Mouse (Mus musculus) thymus, adult 2 months (tissue): ENCODE measurements around the gene Dpf3. TPM values are rescaled to one million over a fixed set of nuclear protein-coding genes. Genes with fewer than 3 reads are reported as not detected.

Experiments
- DNase-seq: peaks from one replicate; pipeline ENCODE4 v3.0.0; 2021
- H3K27ac ChIP-seq: fragments of 200-500 bp; 2 replicates; pipeline ENCODE4 v1.5.1; 2012; ENCODE audit warnings: low read length, control low read depth; ENCODE audit not compliant: control insufficient read depth, insufficient read depth
- H3K27me3 ChIP-seq: fragments of 200-500 bp; 2 replicates; pipeline ENCODE4 v1.6.1; 2012; ENCODE audit warnings: mild to moderate bottlenecking, low read length, moderate library complexity, mixed read lengths; ENCODE audit not compliant: control insufficient read depth, insufficient read depth
- H3K36me3 ChIP-seq: fragments of 200-500 bp; 2 replicates; pipeline ENCODE4 v1.6.1; 2012; ENCODE audit warnings: mild to moderate bottlenecking, low read length, moderate library complexity; ENCODE audit not compliant: control insufficient read depth, insufficient read depth
- H3K4me1 ChIP-seq: fragments of 200-500 bp; replicated peaks from 2 replicates; pipeline ENCODE4 v1.6.1; 2012; ENCODE audit warnings: low read length; ENCODE audit not compliant: control insufficient read depth, insufficient read depth
- H3K4me3 ChIP-seq: fragments of 200-500 bp; 2 replicates; pipeline ENCODE4 v1.5.1; 2012; ENCODE audit warnings: mild to moderate bottlenecking, low read length, control low read depth, moderate library complexity; ENCODE audit not compliant: control insufficient read depth, insufficient read depth
- CTCF ChIP-seq: fragments of 200-500 bp; IDR thresholded peaks from 2 replicates; pipeline ENCODE4 v1.5.1; 2012; ENCODE audit warnings: mild to moderate bottlenecking, control low read depth, low read length, moderate library complexity, borderline replicate concordance; ENCODE audit not compliant: control insufficient read depth, poor library complexity, insufficient read depth; ENCODE audit errors: extremely low read depth
- POLR2A ChIP-seq: fragments of 200-500 bp; IDR thresholded peaks from 2 replicates; pipeline ENCODE4 v1.6.1; 2012; ENCODE audit warnings: mild to moderate bottlenecking, low read length, control low read depth, moderate library complexity; ENCODE audit not compliant: control insufficient read depth, poor library complexity, insufficient read depth; ENCODE audit errors: extremely low read depth
- WGBS: fragments of 180-500 bp; shearing (Covaris S2); methylation state at CpG from one replicate; pipeline ENCODE4 v1.1.7; 2018; 5-methylcytosine and 5-hydroxymethylcytosine counted together
- polyA plus RNA-seq: library from polyadenylated mRNA; depleted of rRNA; stranded (reverse); fragments of >200 nt; gene quantifications from 2 replicates; pipeline ENCODE4 v1.2.3, GENCODE M21; 2012

The Dpf3 gene
- polyA plus RNA-seq, 1 experiment, result 0.65 TPM

DNA sequence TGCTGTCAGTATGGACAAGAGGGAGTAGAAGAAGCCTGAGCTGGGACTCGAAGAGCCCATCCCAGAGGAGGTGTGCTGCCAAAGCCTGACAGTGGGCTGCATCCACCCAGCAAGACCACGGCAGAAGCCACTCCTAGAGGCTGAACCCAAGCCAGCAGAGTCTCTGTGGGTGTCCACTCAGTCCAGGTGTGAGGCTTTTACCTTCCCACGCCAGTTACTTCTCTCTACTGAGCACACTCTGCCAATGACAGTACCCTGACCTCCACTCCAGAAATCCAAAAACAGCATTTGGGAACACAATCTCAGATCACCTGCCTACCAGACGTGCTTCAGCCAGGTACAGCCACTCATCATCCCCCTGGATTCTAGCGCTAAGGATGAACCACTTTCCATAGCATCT, 280.0 kb downstream of the Dpf3 start:
- Histone ChIP-seq H3K36me3 (no peaks in the 10 kb centered on the region), H3K4me1 (no peaks in the 10 kb centered on the region), H3K27ac (no peak overlapping the region), H3K4me3 (no peak overlapping the region), H3K27me3 (no peaks in the 10 kb centered on the region)
- WGBS, result 66% methylated on average over 5 of the region's 5 CpGs
- no peak for DNase-seq
- TF ChIP-seq POLR2A, result no peak
- TF ChIP-seq CTCF, result no peak

DNA sequence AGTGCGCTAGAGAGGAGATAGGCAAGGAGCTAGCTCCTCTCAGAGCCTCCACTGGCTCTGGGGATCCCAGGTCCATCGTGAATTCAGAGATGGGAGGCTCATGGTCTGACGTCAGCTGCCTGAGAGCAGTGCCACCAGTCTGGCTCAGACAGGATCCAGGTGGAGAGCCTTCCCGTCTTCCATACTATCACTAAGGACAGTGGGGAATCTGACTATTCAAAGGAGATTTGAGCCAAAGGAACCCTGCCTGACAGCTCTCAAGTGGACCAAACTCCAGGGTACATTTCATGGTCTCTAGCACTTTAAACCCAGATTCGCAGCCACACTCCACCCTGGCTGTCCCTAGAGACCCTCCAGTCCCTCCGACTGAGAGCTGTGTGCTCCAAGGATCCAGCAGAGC, 280.6 kb downstream of the Dpf3 start:
- no peak for DNase-seq
- WGBS, result 81% methylated on average over 6 of the region's 6 CpGs
- Histone ChIP-seq H3K27me3 (no peaks in the 10 kb centered on the region), H3K4me1 (no peaks in the 10 kb centered on the region), H3K4me3 (no peak overlapping the region), H3K36me3 (no peaks in the 10 kb centered on the region), H3K27ac (no peak overlapping the region)
- TF ChIP-seq CTCF (no peak), POLR2A (no peak)

DNA sequence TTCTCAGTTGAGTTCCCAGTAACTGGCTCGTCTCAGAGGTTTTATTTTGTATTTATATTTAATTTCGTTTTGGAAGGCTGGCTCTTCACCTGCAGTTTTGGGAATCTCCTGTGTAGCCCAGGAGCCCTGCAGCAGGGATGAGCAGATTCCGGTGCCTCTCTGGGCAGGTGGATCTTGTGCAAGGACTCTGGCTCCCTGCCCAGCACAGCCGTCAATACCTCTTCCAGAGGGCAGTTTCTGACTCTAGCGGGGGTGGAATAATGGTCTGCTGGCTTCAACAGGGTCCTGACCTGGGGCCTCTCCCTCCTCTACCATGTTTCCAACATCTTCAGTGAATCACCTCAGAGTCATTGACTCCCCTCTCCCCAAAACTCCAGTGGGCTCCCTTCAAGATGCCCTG, 283.2 kb downstream of the Dpf3 start:
- no peak overlapping the region for H3K4me3 ChIP-seq
- DNase-seq, result no peak
- no peaks in the 10 kb centered on the region for H3K4me1 ChIP-seq
- no peaks in the 10 kb centered on the region for H3K27me3 ChIP-seq
- WGBS, result 96% methylated on average over 5 of the region's 5 CpGs
- H3K36me3 ChIP-seq, result no peaks in the 10 kb centered on the region
- H3K27ac ChIP-seq, result no peak overlapping the region
- TF ChIP-seq POLR2A, result no peak
- TF ChIP-seq CTCF, result no peak

DNA sequence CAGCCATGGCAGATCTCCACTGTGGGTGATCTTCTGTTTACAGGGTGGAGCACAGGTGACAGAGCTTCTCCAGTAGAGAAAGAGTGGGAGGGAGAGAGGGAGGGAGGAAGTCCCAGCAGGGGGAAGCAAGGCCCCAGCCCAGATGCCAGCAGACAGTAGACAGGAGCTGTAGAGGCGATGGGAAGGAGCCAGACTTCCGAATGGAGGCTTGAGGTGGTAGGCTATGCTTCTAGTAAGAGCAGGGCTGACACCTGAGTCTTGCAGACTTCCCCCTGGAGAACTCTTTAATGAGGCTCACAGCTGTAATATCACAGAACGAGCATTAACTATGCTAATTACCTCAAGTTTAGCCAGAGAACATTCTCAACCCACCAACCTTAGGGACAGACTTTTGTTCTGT, 285.8 kb downstream of the Dpf3 start:
- 53% methylated on average over 3 of the region's 3 CpGs for WGBS
- TF ChIP-seq POLR2A (no peak), CTCF (no peak)
- Histone ChIP-seq H3K27ac (no peak overlapping the region), H3K36me3 (no peaks in the 10 kb centered on the region), H3K4me1 (no peaks in the 10 kb centered on the region), H3K27me3 (no peaks in the 10 kb centered on the region), H3K4me3 (no peak overlapping the region)
- no peak for DNase-seq

DNA sequence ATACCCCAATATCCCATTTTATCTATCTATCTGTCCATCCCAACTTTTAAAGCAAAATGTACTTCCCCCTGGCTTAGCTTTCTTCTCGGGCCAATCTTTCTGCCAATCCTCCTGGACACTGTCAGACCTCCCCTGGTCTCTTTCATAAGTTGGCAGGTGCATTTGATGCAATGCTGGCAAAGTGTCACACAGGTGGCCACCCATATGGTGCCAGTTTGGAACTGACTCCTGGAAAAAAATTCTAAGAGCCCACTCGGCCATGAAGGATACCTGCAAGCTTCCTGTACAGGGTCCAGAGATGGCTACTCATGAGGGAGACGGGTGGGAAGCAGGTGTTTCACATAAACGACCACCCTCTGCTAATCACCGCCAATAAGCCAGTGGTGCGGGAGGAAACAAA, 307.0 kb downstream of the Dpf3 start:
- WGBS, result 83% methylated on average over 6 of the region's 6 CpGs
- DNase-seq, result no peak
- H3K27me3 ChIP-seq, result no peaks in the 10 kb centered on the region
- H3K36me3 ChIP-seq, result no peaks in the 10 kb centered on the region
- TF ChIP-seq CTCF (no peak), POLR2A (no peak)
- H3K27ac ChIP-seq, result no peak overlapping the region
- H3K4me1 ChIP-seq, result no peaks in the 10 kb centered on the region
- H3K4me3 ChIP-seq, result no peak overlapping the region

DNA sequence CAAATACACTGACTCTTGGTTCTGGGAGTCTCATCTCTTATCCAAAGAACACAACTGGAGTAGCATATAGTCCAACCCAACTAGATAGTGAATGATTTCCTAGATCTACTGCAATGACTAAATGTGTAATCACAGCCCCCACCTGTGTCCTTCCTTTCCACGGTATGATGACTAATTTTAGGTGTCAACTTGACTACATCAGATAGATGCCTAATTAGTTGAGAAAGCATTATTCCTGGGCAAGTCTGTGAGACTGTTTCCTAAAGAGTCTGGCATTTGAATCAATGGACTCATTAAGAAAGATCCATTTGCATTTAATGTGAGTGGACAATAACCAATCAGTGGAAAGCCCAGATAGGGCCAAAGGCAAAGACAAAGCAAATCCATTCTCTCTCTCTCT, 307.7 kb downstream of the Dpf3 start:
- no peak overlapping the region for H3K4me3 ChIP-seq
- no peak for DNase-seq
- H3K4me1 ChIP-seq, result no peaks in the 10 kb centered on the region
- no peaks in the 10 kb centered on the region for H3K36me3 ChIP-seq
- WGBS, result 80% methylated on average over 1 of the region's 1 CpGs
- H3K27me3 ChIP-seq, result no peaks in the 10 kb centered on the region
- TF ChIP-seq CTCF (no peak), POLR2A (no peak)
- no peak overlapping the region for H3K27ac ChIP-seq

DNA sequence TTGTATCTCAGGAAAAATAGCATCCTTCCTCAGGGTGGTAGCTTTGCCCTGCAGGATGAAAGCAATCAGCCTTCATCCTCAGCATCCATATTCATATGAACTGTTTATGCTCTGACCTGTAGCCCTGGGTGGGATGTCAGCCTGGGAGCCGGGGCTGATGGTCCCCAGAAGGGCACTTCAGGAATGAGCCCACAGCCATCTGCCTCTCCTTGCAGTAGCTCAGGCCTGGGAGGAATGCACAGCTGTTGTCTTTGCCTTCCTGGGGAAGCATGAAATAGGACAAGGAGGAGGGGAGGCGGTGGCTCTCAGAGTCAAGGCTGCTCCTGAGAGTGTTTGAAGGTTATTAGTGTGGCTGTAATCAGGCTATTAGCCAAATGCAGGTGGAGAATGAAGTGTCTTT, 308.7 kb downstream of the Dpf3 start:
- Histone ChIP-seq H3K27me3 (no peaks in the 10 kb centered on the region), H3K36me3 (no peaks in the 10 kb centered on the region), H3K4me3 (no peak overlapping the region), H3K4me1 (no peaks in the 10 kb centered on the region), H3K27ac (no peak overlapping the region)
- TF ChIP-seq CTCF (no peak), POLR2A (no peak)
- WGBS, result 86% methylated on average over 2 of the region's 2 CpGs
- DNase-seq, result no peak
